Mouse (Mus musculus): Measurements from ENCODE around the gene Hba-a1. TPM values are rescaled to one million over a fixed set of nuclear protein-coding genes. Genes with fewer than 3 reads are reported as not detected.
"Not testable (repeated sequence)": the region's sequence is repeated elsewhere in the genome, so short reads cannot be mapped to it uniquely, and the experiment has no call there.

Gene Hba-a1
- 100 to 1,000 TPM; 316 to 399 TPM for total RNA-seq (2021)
- long read RNA-seq, experiment 1, transcript Hba-a1-202 (2 exons, 494 nt): minor isoform, 5 of 157 reads
- long read RNA-seq, experiment 1, transcript Hba-a1-201 (3 exons, 699 nt): major isoform, 147 of 157 reads
- long read RNA-seq, experiment 1, partial matches to known transcripts: 4 of 157 reads
- long read RNA-seq, experiment 1, other reads (novel, unspliced or antisense): 1 of 157 reads
- long read RNA-seq, experiment 2, transcript Hba-a1-201 (3 exons, 699 nt): major isoform, 111 of 116 reads
- long read RNA-seq, experiment 2, partial matches to known transcripts: 2 of 116 reads
- long read RNA-seq, experiment 2, other reads (novel, unspliced or antisense): 0 of 116 reads

- DNase-seq (ENCODE audit: low spot score): not testable (repeated sequence)
Measured at GRCm38 (mm10) chr11:32283091-32283777, at the start of gene Hba-a1. Hba-a1 (plus strand) TSS chr11:32283511.

- no peak for DNase-seq (ENCODE audit: low spot score)
Measured at GRCm38 (mm10) chr11:32233895-32234294, 49.4 kb upstream of the Hba-a1 start.

DNA sequence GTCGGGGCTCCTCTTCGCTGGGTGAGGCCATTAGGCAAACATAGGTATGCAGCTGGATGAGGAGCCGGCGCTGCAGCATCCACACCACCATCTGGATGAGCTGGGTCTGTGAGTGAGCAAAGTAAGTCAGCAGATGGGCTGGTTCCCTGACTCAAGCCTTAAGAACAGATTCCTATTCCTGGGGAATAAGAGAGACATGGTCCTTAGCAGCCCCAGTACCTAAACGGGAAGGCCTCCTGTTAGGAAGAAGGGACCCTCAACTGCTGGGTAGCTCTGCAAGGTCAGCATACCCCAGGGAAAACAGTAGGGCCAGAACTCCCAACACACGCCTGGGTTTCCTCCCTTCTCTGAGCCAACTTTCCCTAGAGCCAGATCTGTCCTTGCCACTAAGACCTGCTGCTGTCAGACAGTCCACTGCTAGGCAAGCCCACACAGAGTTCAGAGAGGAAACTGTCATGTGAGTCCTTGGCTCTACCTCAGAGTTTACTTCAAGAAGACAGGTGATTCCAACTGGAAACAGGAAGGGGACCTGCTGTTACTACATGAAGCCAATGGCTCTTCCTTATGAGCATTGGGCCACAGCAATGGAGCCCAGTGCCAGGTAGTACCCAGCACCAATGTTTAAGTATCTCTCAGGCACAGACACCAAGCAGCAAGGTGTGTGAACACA lies 48.4 kb upstream of the Hba-a1 start:
- no peak for DNase-seq (ENCODE audit: low spot score)

- peak; percentile 67 for DNase-seq (ENCODE audit: low spot score)
Measured at GRCm38 (mm10) chr11:32235646-32236045, 47.7 kb upstream of the Hba-a1 start.

GRCm38 (mm10) chr11:32236132-32236531 lies 47.2 kb upstream of the Hba-a1 start:
- DNase-seq (ENCODE audit: low spot score): no peak

GRCm38 (mm10) chr11:32236712-32237410 lies 46.5 kb upstream of the Hba-a1 start:
- peak; percentile 48 for DNase-seq (ENCODE audit: low spot score)

DNA sequence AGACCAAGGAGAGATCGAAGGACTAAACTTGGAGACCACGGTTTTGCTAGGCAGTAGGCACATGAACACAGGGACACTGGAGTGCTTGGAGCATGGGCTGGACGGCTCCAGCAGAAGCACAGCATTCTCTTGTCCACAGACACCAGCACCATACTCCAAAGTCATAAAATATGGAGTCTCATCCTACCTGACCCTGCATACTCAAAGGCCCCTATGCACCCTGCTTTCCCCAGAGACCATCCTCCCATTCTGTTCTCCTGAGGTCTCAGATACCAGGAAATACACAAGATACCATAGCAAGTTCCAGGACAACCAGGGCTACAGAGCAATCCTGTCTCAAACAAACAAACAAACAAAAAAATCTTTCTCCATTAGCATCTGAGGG lies 45.9 kb upstream of the Hba-a1 start:
- no peak for DNase-seq (ENCODE audit: low spot score)

DNA sequence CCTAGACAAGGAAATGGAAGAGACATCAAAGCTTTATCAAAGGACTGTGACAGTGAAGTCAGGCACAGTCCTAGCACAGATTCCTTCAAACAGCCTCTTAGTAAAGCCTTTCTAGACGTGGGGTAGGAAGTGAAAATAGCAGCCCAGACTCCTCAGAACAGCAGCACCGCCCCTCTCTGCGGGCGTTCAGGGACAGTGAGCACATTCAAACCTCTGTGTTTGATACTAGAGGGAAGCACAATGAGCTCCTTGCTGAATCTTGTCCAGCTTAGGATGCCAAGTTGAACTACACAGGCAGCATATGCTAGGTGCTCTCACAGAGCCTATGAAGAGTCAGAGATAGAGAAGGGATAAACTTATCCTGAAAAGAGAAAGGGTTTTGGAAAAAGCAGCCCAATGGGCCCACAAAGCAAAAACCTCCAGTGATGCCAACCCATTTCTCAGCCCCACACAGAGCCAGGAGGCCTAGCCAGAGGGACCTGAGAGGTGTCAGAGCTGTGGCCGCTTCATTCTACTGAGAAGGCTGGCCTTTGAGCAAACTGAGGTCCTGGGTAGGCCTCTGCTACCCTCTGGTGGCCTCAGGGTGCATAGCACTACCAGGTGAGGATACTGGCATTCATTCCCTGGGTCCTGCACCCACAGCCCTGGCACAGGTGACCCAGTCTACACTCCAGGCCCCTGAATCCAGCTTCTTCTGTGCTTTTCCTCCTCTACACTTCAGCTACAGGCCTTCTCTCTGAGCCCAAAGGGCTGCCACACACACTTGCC lies 45.0 kb upstream of the Hba-a1 start:
- DNase-seq (ENCODE audit: low spot score): peak; percentile 67

- DNase-seq (ENCODE audit: low spot score): no peak
Measured at GRCm38 (mm10) chr11:32241391-32241790, 41.9 kb upstream of the Hba-a1 start.

DNA sequence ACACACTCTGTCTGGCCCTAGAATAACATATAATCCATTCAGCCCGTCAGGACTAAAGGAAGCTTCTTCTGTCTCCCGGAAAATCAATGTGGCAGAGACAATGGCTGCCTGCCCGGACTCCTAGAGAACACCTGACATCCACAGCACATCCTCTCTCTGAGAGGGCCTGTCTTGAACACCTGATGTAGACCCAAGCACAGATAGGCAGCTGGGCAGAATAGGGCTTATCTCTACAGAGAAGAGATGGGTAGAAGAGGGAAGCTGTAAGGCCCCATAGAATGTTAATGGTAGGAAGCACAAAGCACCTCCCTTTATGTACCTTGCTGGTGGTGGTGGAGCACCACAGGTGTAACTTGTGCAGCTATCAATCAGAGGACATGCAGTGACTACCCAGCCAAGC lies 41.1 kb upstream of the Hba-a1 start:
- DNase-seq (ENCODE audit: low spot score): no peak

DNA sequence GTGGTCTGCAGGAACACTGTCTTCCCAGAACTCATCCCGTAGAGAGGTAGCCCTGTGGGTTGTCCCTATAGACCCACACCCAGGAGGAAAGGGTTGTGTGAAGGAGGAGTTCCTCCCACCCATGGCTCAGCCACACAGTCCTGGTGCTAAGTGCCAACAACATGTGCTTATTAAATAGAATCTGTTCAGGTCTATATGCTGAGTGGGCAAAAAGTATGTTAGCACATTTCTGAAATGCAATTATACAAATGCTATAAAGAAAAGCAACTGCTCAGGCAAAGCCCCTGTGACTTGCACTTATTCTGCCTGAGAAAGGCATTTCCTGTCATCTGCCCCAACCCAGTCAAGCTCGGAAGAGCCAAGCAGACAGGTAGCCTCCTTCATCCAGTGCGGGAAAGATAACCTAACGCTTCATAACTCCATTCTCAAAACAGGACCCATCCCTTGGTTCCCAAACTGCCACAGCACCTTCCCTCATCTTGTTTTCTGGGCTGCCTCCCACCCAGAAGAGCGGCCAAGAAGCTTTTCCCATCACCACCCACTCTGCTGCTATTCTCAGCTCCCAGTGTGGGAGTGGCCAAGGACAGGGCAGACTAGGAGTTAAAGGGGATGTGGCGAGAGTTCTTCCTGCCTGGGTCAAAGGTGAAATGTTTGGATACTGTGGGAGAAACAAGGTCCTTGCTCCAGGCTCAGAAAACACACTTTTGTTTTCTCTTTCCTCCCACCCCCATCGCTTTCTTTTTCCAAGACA lies 39.9 kb upstream of the Hba-a1 start:
- DNase-seq (ENCODE audit: low spot score): no peak

DNA sequence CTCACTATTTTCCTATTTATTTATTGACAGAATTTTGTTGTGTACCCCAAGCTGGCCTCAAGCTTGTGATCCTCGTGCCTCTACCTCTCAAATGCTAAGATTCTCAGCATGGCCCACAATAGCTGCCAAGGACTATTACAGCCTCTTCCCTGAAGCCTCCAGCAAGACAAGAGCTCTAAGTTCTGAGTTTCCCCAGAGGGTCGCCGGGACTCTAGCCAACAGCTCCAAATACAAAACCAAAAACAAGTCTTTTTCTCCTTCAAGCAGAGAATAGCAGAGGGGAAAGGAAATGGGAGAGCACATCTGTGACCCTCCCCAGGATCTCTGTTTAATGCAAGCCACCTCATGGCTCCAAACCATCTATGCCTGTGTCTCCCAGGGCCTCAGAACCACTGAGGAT lies 39.2 kb upstream of the Hba-a1 start:
- DNase-seq (ENCODE audit: low spot score): peak; percentile 56

DNA sequence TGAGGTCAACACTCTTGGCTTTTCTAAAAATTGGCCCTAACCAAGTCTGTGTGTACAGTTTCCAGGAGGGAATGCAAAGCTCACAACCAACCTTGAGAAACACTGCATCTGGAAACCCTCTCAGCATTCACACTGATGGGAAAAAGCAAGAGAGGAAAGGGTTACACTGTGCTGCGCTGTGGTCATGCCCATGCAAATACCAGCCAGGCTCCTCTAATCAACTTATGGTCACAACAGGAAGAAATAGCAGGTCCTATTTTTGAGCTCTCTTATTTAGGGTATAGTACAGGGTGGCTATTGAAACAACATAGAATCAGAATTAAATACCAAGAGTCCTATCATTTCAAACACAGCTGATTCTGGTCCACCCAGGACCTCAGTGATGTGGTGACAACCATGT lies 38.7 kb upstream of the Hba-a1 start:
- DNase-seq (ENCODE audit: low spot score): no peak

DNA sequence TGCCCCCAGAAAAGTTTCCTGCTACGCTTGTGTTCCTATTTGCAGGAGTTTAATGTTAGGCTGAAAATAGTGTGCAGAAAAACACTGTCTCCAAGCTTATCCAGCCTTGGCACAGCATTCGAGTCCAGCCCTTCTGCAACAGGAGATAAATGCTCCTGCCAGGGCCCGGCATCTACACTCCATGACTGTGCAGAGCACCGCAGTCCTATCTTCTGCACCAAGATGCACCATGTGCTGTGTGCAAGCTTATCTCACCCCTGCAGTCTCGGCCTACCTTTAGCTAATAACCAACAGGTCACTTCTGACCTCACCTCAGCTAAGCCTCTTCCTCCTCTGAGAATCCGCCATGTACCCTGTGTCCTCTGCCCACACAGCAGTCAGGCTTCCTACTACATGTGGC lies 37.7 kb upstream of the Hba-a1 start:
- DNase-seq (ENCODE audit: low spot score): no peak

- no peak for DNase-seq (ENCODE audit: low spot score)
Measured at GRCm38 (mm10) chr11:32247068-32247467, 36.2 kb upstream of the Hba-a1 start.

- no peak for DNase-seq (ENCODE audit: low spot score)
Measured at GRCm38 (mm10) chr11:32248350-32248749, 35.0 kb upstream of the Hba-a1 start.

GRCm38 (mm10) chr11:32250880-32251763 lies 32.2 kb upstream of the Hba-a1 start:
- DNase-seq (ENCODE audit: low spot score): no peak

- no peak for DNase-seq (ENCODE audit: low spot score)
Measured at GRCm38 (mm10) chr11:32253121-32253520, 30.2 kb upstream of the Hba-a1 start.

DNA sequence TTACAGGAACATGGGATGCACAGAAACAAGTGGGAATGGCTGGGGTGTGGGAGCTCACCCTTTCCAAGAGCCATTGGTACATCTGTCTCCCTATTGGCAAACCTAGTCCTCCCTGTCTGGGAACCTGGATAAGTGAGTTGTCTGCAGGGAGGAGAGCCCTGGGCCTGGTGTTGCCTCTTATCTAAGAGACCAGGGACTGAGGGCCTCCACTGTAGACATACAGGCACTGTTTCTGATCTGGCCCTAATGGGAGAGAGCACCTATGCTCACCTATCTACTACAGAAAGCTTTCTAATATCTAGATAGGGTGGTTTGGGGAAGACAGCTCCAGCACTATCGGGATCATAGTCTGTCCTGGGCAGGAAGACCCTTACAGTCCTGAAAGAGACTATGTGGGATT lies 27.2 kb upstream of the Hba-a1 start:
- no peak for DNase-seq (ENCODE audit: low spot score)

Data from gastrocnemius, adult 18-20 months (tissue).